Mouse (Mus musculus) liver, embryonic 16.5 days (tissue): ENCODE results near the gene Ndufs3. TPM values are rescaled to one million over a fixed set of nuclear protein-coding genes. Genes with fewer than 3 reads are reported as not detected.
"Not testable (repeated sequence)": the region's sequence is repeated elsewhere in the genome, so short reads cannot be mapped to it uniquely, and the experiment has no call there.

Experiments used
- ATAC-seq: fragments of 200-750 bp; cut with Nextera tagmentation; 2 replicates; pipeline ENCODE4 v1.8.0; 2017; ENCODE audit warnings: low read depth, mild to moderate bottlenecking, moderate number of reproducible peaks, moderate library complexity
- H3K27ac ChIP-seq: fragments of 300-500 bp; sonication (generic); 2 replicates; pipeline ENCODE4 v1.5.1; 2014; ENCODE audit warnings: mild to moderate bottlenecking, low read length
- H3K27me3 ChIP-seq: fragments of 300-500 bp; sonication (generic); 2 replicates; pipeline ENCODE4 v1.6.1; 2014; ENCODE audit warnings: low read depth, low read length, mixed read lengths; ENCODE audit not compliant: control insufficient read depth, insufficient read depth
- H3K36me3 ChIP-seq: fragments of 300-500 bp; sonication (generic); 2 replicates; pipeline ENCODE4 v1.6.1; 2014; ENCODE audit warnings: mild to moderate bottlenecking; ENCODE audit not compliant: control insufficient read depth, insufficient read depth
- H3K4me1 ChIP-seq: fragments of 300-500 bp; sonication (generic); 2 replicates; pipeline ENCODE4 v1.6.1; 2014; ENCODE audit warnings: low read depth, low read length, mixed read lengths; ENCODE audit not compliant: control insufficient read depth
- H3K4me2 ChIP-seq: fragments of 300-500 bp; sonication (generic); 2 replicates; pipeline ENCODE4 v1.6.1; 2014; ENCODE audit warnings: low read depth, low read length, mixed read lengths
- H3K4me3 ChIP-seq: fragments of 300-500 bp; sonication (generic); 2 replicates; pipeline ENCODE4 v1.5.1; 2014; ENCODE audit warnings: low read depth, mild to moderate bottlenecking, low read length
- H3K9ac ChIP-seq: fragments of 300-500 bp; sonication (generic); 2 replicates; pipeline ENCODE4 v1.6.1; 2014; ENCODE audit warnings: low read depth, low read length
- H3K9me3 ChIP-seq: fragments of 300-500 bp; sonication (generic); replicated peaks from 2 replicates; pipeline ENCODE4 v1.6.1; 2016; ENCODE audit warnings: low read length; ENCODE audit not compliant: control insufficient read depth
- WGBS: fragments of 180-500 bp; shearing (Covaris S2); extraction: QIAGEN DNeasy Blood & Tissue Kit; methylation state at CpG from one replicate; pipeline ENCODE4 v1.1.7; 2014; ENCODE audit not compliant: insufficient replicate concordance; 5-methylcytosine and 5-hydroxymethylcytosine counted together
- polyA plus RNA-seq: library from polyadenylated mRNA; unstranded; fragments of >200 nt; fragmentation: Nextera tagmentation; extraction: Ambion mirVana; gene quantifications from 2 replicates; pipeline ENCODE4 v1.2.1, GENCODE M21; 2015

Gene Ndufs3
- polyA plus RNA-seq, 1 experiment from 2014 or later, result 146 TPM

- Histone ChIP-seq H3K9ac (no peak overlapping the region; the same call in 1 of the 2 replicates), H3K4me3 (no peak overlapping the region), H3K27ac (no peak overlapping the region), H3K36me3 (0 out of 2 replicates have a peak, but pooled peaks cover 8% of the 10 kb centered on the region), H3K4me2 (0 out of 2 replicates have a peak overlapping the region, but pooled peaks have one; percentile 99), H3K4me1 (peaks cover 29% of the 10 kb centered on the region), H3K27me3 (no peaks in the 10 kb centered on the region), H3K9me3 (no peaks in the 10 kb centered on the region)
- ATAC-seq, result no peak
- 61% methylated on average over 1 of the region's 1 CpGs for WGBS
Measured at GRCm38 (mm10) chr2:90915516-90915915, 10.9 kb upstream of the Ndufs3 start.

DNA sequence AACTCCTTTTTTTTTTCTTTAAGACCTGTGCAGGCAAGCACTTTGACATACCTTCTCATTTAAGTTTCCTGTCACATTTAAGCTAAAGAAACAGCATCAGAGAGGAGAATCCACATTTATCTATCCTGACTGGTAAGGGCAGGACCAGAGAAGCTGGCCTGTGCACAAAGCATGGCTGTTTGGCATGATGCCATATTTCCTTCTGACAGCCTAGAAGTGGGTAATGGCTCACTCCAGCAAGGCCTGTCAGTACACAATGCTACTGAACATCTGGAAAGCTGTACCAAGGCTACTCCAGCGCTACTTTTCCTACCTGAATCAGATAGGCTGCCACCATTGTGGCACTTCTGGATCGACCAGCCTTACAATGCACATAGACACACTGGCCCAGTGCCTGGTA, 9.0 kb upstream of the Ndufs3 start:
- no peak overlapping the region for H3K4me2 ChIP-seq
- H3K4me3 ChIP-seq, result no peak overlapping the region
- peaks cover 24% of the 10 kb centered on the region for H3K36me3 ChIP-seq
- H3K27me3 ChIP-seq, result no peaks in the 10 kb centered on the region
- WGBS, result 82% methylated on average over 2 of the region's 2 CpGs
- no peaks in the 10 kb centered on the region for H3K9me3 ChIP-seq
- no peak for ATAC-seq
- no peak overlapping the region for H3K9ac ChIP-seq
- H3K4me1 ChIP-seq, result peaks cover 29% of the 10 kb centered on the region
- H3K27ac ChIP-seq, result no peak overlapping the region

DNA sequence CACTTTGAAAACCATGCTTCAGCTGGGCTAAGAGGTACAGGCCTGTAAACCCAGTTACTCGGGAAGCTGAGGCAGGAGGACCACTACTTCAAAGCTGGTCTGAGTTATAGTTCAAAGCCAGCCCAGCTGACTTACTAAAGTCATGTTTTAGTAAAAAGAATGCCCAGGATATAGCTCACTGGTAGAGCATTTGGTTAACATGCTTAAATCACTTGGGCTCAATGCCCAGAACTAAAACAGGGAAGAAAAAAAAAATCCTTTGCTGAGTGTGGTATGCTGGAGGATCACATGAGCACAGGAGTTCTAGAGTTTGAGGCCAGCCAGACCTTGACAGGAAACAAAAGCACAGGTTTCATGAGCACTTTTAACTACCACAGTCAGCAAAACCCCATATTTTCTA, 7.0 kb upstream of the Ndufs3 start:
- no peak for ATAC-seq
- 61% methylated on average over 1 of the region's 1 CpGs for WGBS
- Histone ChIP-seq H3K4me2 (no peak overlapping the region), H3K27me3 (no peaks in the 10 kb centered on the region), H3K9ac (no peak overlapping the region), H3K27ac (no peak overlapping the region), H3K9me3 (no peaks in the 10 kb centered on the region), H3K4me1 (peaks cover 18% of the 10 kb centered on the region), H3K36me3 (peaks cover 31% of the 10 kb centered on the region), H3K4me3 (no peak overlapping the region)

DNA sequence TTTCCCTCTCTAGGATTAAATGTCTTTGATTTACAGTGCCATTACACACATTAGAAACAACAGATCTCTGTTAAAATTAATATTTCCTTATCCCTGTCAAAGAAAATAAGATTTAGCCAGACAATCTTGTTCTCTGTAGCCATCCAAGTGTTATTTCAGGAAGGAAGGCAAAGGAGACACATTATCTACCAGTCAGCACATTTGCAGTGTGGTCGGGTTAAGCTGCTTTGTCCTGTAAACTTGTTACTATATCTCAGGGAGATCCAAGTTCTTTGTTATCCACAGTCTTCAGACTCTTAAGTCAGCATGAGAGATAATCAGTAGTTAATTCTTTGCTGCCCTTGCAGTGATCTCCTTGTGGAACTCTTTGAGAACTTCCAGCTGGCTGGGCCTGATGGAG, 6.2 kb upstream of the Ndufs3 start:
- Histone ChIP-seq H3K9ac (no peak overlapping the region), H3K36me3 (peaks cover 31% of the 10 kb centered on the region), H3K4me1 (peaks cover 11% of the 10 kb centered on the region; the same call in 1 of the 2 replicates), H3K4me3 (no peak overlapping the region), H3K9me3 (no peaks in the 10 kb centered on the region), H3K27ac (no peak overlapping the region), H3K27me3 (no peaks in the 10 kb centered on the region), H3K4me2 (no peak overlapping the region)
- WGBS, result 32% methylated on average over 1 of the region's 1 CpGs
- ATAC-seq, result no peak

DNA sequence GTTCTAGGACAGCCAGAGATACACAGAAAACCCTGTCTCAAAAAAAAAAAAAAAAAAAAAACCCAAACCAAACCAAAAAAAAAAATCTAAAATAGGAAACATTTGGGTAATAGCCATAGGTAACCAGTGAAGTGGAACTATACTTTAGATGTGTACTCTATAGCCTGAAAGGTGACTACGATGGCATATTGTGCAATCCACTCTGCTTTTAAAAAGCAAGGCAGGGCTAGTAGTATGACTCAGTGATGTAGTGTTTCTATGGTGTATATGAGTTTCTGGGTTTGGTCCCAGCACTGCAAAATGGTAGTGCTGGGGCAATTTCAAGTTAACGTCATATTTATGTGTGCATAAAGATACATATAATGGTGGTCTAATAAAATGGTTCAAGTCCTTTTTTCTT, 2.1 kb upstream of the Ndufs3 start:
- H3K36me3 ChIP-seq, result peaks cover 36% of the 10 kb centered on the region
- WGBS, result 74% methylated on average over 2 of the region's 2 CpGs

GRCm38 (mm10) chr2:90904856-90905224, 213 bp upstream of the Ndufs3 start:
- H3K9ac ChIP-seq, result peak overlapping the region; percentile 94
- no peaks in the 10 kb centered on the region for H3K9me3 ChIP-seq
- no peaks in the 10 kb centered on the region for H3K27me3 ChIP-seq
- WGBS, result under 1% methylated on average over 21 of the region's 21 CpGs
- H3K4me1 ChIP-seq, result peaks cover 19% of the 10 kb centered on the region
- peak overlapping the region; percentile 87 for H3K4me3 ChIP-seq
- peak; percentile 47 for ATAC-seq
- H3K36me3 ChIP-seq, result peaks cover 27% of the 10 kb centered on the region
- H3K27ac ChIP-seq, result peak overlapping the region; percentile 90
- peak overlapping the region; percentile 73 for H3K4me2 ChIP-seq

More for the DNA sequence above, 2.1 kb upstream of the Ndufs3 start:
- no peak overlapping the region for H3K4me3 ChIP-seq
- H3K4me2 ChIP-seq, result no peak overlapping the region
- no peaks in the 10 kb centered on the region for H3K27me3 ChIP-seq
- no peak overlapping the region for H3K9ac ChIP-seq
- H3K4me1 ChIP-seq, result peaks cover 19% of the 10 kb centered on the region
- no peaks in the 10 kb centered on the region for H3K9me3 ChIP-seq
- no peak for ATAC-seq
- H3K27ac ChIP-seq, result no peak overlapping the region

DNA sequence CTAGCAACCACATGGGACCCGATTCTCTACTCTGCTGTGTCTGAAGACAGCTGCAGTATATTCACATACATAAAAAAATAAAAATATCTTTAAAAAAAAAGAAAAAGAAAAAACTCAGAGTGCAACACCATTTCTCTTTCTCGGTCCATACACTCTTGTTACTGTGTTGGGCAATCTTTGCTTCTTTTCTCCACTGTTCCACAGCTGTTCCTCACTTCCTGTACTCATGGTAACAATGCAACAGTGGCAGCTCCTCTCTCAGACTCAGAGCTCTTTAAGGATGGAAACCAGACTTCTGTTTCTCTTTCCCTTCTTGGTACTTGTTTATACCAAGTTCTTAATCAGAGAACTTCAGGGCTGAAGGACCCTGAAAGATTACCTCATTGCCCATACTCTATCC, 1.2 kb downstream of the Ndufs3 start:
- 59% methylated on average over 2 of the region's 2 CpGs for WGBS
- Histone ChIP-seq H3K27ac (no peak overlapping the region), H3K4me2 (peak overlapping the region; percentile 73), H3K9ac (peak overlapping the region; percentile 94), H3K36me3 (peaks cover 18% of the 10 kb centered on the region), H3K9me3 (no peaks in the 10 kb centered on the region), H3K4me3 (peak overlapping the region; percentile 87), H3K27me3 (no peaks in the 10 kb centered on the region), H3K4me1 (peaks cover 19% of the 10 kb centered on the region)
- ATAC-seq, result no peak

DNA sequence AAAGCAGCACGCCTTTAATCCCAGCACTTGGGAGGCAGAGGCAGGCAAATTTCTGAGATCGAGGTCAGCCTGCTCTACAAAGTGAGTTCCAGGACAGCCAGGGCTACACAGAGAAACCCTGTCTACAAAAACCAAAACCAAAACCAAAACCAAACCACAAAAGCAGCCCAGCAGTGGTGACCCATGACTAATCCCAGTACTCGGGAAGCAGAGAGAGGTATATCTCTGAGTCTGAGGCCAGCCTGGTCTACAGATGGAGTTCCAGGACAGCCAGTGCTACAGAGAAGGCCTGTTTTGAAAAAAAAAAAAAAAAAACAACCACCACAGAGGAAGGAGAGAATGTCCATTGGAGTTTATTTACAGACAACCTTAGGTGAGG, 10.3 kb downstream of the Ndufs3 start:
- Histone ChIP-seq H3K27me3 (peaks cover 12% of the 10 kb centered on the region), H3K9ac (0 out of 2 replicates have a peak overlapping the region, but pooled peaks have one; percentile 20), H3K4me1 (peaks cover 45% of the 10 kb centered on the region), H3K27ac (peak overlapping the region; percentile 86), H3K4me3 (peak overlapping the region; percentile 23), H3K36me3 (peaks cover 19% of the 10 kb centered on the region), H3K4me2 (peak overlapping the region; percentile 55)
- 24% methylated on average over 3 of the region's 3 CpGs for WGBS
- H3K9me3 ChIP-seq, ATAC-seq: not testable (repeated sequence)

GRCm38 (mm10) chr2:90893673-90894298, 10.8 kb downstream of the Ndufs3 start:
- Histone ChIP-seq H3K27ac (peak overlapping the region; percentile 86), H3K36me3 (peaks cover 18% of the 10 kb centered on the region), H3K27me3 (peaks cover 17% of the 10 kb centered on the region), H3K4me3 (peak overlapping the region; percentile 23), H3K9ac (peak overlapping the region; percentile 27; the same call in 1 of the 2 replicates), H3K4me2 (peak overlapping the region; percentile 55), H3K4me1 (peaks cover 48% of the 10 kb centered on the region), H3K9me3 (no peaks in the 10 kb centered on the region)
- ATAC-seq, result peak; percentile 89
- WGBS, result 37% methylated on average over 6 of the region's 6 CpGs
